Mouse (Mus musculus) adrenal gland, adult (tissue): ENCODE results near the gene Enpp5.

Experiments
- DNase-seq, 2 experiments: peaks; one replicate each; pipeline ENCODE4 v3.0.0; 2022 to 2023; ENCODE audit warnings: low spot score in 1 of 2; ENCODE audit not compliant: inconsistent age in 2 of 2

Gene Enpp5

DNA sequence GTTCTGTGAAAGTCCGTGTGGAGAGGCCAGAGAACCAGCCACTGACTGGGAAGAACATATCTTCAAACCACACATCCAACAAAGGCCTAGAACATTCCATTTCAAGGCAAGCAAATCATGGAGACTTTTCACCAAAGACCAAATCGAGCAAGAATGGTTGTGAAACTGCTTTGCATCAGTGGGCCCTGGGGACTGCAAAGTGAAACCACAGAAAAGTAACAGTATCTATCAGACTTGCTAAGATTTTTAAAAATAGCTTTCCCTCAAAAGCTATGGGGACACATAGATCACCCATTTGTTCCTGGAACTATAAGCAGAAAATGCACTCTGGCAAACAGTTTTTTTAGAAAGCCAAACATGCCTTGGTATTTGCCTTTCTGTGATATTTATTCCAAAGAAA, 12.3 kb downstream of the Enpp5 start:
- no peak for DNase-seq

DNA sequence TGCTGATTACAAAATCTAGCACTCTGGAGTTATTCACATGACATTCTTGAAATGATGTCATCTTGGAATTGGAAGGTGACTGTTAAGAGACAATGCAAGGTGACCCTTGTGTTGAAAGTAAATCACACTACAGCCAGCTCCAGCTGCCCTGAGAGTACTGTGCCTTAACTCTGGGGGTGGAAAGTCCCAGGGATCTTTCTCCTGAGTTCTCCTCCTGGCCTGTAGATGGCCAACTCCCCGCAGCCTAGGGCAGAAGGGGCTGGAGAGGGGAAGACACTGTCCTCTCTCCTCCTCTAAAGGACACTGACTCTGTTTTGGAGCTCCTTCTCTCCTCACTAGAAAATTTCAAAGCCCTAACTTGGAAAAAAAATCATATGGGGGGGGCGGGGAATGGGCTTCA, 12.9 kb downstream of the Enpp5 start:
- DNase-seq: no peak

DNA sequence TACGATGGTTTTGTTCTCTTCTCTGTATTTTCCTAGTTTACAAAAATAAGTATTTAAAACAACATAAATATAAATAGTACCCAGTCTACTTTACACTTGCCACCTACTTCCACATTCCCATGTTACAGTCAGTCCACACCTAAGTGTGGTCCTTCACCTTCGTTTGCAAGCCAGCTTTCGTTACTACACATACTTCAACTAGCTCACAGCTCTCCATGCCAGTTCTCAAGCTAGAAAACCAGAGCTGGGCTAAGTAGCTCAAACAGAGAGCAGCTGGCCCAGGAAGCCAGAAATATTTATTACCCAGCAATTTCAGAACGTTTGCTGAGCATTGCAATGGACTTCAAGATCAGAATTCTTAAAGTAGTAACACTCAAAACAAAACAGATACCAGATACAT, 21.9 kb downstream of the Enpp5 start:
- DNase-seq: no peak

DNA sequence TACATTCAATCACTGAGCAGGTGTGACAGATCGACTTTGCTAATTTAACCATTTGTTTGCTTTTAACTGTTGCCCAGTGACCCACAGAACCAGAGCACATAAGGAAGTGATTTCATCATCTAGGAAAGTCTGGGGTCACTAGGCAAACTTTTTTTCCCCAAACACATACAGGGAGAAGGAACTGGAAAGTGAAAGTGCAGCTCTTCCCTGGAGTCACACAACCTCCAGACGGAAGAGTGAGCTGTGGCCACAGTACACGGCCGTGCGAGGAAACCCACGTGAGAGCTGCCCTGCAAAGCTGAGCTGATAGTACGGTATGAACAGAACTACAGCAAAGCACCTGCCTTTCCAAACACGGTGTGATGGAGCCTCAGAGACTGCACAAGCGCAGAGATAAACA, 22.3 kb downstream of the Enpp5 start:
- peak in 1 of 2 experiments; percentile 39 for DNase-seq

DNA sequence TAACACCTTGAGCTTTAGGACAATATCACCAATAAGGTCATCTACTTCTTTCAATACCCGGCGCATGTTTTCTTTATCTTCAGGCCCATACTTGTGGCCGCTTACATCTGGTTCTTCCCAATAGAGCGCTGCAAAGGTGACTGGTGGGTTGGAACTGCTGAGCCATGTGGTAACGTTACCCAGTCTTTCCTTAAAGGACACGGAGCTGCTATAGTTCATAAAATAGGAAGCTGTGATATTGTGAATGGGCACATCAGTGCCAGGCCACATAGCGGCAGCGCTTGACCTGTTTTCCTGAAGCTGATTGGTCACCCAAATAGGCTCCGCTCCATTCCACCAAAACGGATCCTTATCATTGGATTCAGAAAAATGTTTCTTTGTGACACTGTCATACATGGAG, 23.3 kb downstream of the Enpp5 start:
- DNase-seq: no peak

DNA sequence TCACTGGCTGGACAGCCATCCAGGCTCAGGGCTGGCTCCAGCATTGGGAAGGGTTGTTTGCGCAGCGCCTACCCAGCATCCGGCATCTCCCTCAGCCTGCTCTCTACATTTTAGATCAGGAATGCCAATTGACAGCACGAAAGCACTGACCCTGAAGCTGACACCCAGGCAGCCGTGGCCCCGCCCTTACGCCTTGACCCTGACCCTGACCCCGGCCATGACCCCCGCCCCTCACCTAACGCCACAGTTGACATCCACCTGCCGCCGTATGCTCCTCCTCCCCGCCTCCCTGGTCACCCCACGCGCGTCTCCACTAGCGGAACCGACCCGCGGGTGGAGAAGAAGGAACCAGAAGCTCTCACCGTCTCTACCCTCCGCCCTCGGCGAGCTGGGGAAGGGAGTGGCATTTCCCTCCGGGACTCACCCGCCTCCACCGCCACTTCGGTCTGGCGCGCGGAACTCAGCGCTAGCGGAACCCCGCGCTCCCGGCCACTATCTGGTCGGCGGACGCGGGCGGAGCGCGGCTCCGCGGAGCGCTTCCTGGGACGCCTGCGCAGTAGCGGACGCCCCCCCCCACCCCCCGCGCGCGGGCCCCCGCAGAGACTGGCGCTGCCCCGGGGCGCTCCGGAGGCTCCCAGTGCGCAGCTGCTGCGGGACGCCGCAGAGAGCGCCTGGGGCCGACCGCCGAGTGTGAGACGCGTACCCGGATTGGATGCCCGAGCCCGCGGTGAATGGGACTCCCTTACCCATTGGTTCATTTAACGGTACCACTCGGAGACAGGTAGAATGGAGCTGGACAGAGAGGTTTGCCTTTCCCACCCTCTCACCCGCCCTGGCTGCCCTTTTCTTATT, 26.9 kb downstream of the Enpp5 start, which contains the start of gene Enpp4:
Gene Enpp4 (minus strand): TSS at position 523 of the 852 bp plus-strand sequence.
- DNase-seq: peak; percentile 94 to 96

DNA sequence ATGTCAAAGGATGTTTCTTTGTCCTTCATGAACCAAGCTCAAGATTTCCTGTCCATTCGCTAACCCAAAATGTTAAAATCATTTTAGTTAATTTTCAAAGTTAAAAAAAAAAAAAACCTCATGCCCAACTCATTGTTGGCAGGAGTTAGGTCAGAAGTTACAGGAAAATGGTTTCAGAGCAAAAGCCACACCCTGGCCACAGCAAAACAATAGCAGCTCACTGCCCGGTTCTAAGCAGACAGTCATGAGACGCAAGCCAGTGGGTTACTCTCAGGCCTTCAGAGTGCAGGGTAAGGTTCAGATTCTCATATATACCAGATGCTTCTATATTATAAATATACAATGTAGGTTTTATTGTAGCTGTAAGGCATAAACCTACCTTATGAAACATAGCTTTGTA, 29.7 kb downstream of the Enpp5 start:
- no peak for DNase-seq

DNA sequence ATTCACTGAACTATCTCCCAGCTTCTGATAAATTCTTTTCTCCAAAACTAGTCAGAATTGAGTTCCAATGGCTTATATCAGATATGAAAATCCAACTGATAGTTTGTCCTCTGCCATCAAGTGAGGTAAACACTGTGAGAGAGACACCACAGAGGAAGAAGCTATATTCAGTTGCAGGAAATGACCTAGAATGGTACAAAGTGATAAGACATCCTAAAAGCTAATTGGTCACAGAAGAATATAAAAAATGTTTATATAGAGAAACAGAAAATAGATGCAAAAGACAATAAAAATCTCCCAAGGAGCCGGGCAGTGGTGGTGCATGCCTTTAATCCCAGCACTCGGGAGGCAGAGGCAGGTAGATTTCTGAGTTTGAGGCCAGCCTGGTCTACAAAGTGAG, 38.0 kb downstream of the Enpp5 start:
- no peak for DNase-seq

DNA sequence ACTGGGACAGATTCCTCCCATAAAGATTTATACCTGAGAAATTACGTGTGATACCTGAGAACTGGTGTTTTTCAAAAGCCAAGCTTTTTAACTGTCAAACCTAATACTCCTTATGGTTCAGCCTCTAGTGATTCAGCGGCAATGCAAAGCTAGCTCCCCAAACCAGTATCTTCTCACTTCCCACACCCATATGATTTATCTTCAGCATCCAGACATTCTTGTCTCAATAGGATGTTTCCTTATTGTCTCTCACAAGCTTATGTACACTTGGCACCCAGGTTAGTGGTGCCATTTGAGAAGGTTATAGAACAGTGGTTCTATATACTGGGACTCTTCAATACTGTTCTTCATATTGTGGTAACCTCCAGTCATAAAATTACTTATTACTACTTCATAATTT, 39.1 kb downstream of the Enpp5 start:
- DNase-seq: no peak

DNA sequence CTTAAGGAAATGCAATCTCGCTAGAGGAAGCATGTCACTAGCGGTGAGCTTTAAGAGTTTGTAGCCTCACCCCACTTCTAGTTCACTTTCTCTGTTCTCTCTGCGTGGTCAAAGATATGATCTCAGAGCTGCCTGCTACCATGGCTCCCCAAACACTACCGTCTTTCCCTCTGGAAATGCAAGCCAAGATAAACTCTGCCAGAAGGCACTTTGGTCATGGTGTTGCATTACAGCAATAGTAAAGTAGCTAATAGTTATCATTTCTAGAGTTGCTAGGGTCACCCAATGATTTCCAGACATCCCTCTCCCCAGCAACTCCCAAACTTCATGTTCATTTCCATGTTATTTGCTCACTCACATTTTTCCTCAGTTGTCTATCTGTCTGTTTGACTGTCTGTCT, 39.6 kb downstream of the Enpp5 start:
- DNase-seq: no peak

DNA sequence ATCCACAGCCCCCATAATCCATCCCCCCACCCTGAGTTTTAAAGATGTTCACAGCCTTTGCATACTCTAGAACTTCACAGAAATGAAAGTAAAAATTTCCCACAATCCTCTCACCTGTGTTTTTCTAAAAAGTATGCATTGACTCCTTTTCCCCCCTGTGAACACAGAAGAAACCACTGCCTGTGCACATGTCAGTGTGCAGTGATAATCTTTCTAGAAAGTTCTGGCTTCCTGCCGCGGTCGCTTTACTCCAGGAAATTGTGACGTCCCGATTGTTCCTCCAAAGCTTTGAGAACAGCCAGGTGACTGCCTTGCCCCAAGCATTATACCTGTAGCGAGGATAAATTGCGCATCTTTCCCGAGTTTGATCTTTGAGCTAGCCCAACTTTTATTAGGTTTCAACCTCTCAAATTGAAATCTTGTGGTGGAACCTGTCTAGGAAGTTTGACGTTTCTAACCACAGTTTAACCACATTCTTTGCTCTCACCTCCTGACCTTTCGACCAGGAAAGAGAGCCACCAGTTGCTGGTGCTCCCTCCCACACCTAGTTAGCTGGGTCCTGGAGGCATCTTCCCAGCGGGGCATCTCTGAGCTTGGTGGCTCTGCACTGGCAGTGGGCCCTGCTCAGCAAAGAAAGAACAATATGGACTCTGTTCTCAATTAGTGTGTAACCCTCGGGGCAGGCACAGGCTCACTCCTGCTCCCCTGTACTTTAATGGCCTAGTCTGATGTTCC, 42.9 kb downstream of the Enpp5 start:
- no peak for DNase-seq

DNA sequence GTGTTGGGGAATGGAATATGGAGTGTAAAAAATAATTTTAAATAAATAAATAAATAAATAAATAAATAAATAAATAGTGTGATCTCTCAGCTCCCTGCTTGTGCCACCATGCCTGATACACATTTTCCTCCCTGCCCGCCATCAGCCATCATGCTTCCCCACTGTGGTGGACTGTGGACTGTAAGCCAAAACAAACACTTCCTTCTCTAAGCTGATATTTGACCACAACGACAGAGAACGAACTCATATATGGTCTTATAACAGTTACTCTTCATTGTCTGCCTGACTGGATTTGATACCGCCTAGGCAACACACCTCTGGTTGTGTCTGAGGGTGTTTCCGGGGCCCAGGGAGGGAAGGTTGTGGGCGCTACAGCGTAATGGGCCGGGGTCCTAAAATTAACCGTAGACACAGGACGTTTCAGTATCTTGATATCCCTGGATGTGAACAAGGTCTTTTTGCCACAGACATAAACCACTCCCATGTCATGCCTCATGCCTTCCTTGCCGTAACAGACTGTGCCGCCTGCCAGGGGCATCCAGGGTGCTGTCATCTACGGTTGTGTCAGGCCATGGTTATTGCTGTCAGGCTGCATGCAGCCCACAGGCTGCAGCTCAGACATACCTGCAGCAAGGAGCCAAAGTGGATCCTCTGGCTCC, 50.6 kb downstream of the Enpp5 start:
- DNase-seq: no peak

DNA sequence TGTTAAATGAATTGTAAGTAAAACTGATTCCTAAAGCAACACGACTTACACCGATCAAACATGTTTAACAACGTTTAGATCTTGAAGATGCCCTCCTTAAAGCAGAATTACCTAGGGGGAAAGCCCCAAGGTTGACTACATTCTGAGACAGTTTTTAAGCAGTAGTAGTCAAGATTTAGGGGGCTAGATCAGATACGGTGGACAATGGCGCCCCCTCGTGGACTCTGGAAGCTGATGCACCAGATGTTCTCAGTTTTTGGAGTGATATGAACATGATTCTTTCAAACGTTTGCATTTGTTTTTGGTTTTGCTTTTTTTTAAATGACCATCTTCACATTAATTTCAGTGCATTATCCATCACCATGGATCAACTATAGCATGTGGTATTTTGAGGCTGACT, 51.8 kb downstream of the Enpp5 start:
- peak; percentile 66 to 90 for DNase-seq

DNA sequence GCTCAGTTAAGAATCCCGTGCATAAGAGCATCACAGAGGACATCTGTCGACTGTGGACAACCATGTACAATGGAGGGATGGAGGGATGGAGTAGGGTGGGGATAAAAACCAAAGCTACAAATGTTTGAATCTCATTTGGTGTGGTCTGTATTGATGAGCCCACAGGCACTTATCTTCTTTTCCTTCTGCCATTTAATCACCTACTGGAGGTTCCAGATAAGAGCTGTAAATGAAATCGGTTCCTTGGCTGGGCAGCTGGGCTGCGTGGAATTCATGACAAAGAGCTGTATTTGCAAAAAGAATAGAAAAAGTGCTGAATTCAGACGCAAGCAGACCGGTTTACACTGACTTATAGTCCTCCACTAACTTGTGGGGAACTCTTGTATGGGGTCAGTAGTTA, 55.5 kb downstream of the Enpp5 start:
- no peak for DNase-seq

DNA sequence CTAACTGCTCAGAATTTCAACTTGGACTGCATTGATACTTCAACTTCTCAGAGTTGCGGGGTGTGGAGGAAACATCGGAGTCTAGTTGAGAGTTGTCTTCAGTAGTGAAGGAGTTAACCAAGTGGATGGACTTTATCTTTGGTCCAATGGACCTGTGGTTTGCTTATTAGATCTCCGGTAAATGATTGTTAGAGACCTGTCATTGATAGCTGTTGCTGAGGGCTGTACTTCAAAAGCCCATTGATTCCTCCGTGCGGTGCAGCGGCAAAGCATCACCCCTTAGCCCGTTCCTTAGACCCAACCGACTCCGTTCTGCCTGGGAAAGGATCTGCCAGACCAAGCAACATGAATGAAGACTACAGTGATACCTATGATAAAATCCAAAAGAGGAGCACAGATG, 55.9 kb downstream of the Enpp5 start:
- no peak for DNase-seq

DNA sequence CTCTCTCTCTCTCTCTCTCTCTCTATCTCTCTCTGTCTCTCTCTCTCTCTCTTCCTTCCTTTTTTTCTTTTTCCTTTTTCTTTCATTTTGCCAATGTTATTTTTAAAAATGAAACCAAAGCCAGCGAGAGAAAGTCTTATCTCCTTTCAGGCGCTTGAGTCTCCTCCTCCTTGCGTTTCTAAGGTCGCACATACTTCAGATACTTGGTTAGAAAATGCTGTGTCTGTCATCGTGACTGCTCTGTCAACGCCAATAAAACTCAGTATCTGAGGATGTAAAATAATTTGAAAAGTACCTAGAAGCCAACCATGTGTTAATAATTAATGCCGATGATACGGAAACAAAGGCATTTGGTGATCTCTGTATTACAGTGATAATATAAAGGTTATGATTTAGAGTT, 57.4 kb downstream of the Enpp5 start:
- no peak for DNase-seq
